Mouse (Mus musculus): ENCODE data around the gene Filip1. TPM values are rescaled to one million over a fixed set of nuclear protein-coding genes. Genes with fewer than 3 reads are reported as not detected.

Gene Filip1
- polyA plus RNA-seq, 1 experiment, result 6.4 TPM

GRCm38 (mm10) chr9:79825526-79825925 lies 187.1 kb downstream of the Filip1 start:
- Histone ChIP-seq H3K27ac (ENCODE audit: insufficient read depth, low read length) (no peak overlapping the region), H3K4me3 (ENCODE audit: insufficient read depth, low read length) (no peak overlapping the region), H3K4me1 (ENCODE audit: control insufficient read depth, insufficient read depth, low read length) (no peaks in the 10 kb centered on the region)
- TF ChIP-seq CTCF (IDR thresholded peaks at IDR 0.05; ENCODE audit: extremely low read depth, insufficient read depth, low read length), result no peak
- TF ChIP-seq POLR2A (IDR thresholded peaks at IDR 0.05; ENCODE audit: extremely low read depth, insufficient read depth, low read length), result no peak

GRCm38 (mm10) chr9:79823856-79824255 lies 188.8 kb downstream of the Filip1 start:
- Histone ChIP-seq H3K4me1 (ENCODE audit: control insufficient read depth, insufficient read depth, low read length) (no peaks in the 10 kb centered on the region), H3K27ac (ENCODE audit: insufficient read depth, low read length) (no peak overlapping the region), H3K4me3 (ENCODE audit: insufficient read depth, low read length) (no peak overlapping the region)
- no peak for TF ChIP-seq CTCF (IDR thresholded peaks at IDR 0.05; ENCODE audit: extremely low read depth, insufficient read depth, low read length)

GRCm38 (mm10) chr9:79823438-79823837 lies 189.2 kb downstream of the Filip1 start:
- Histone ChIP-seq H3K27ac (ENCODE audit: insufficient read depth, low read length) (no peak overlapping the region), H3K4me3 (ENCODE audit: insufficient read depth, low read length) (no peak overlapping the region), H3K4me1 (ENCODE audit: control insufficient read depth, insufficient read depth, low read length) (no peaks in the 10 kb centered on the region)
- no peak for TF ChIP-seq CTCF (IDR thresholded peaks at IDR 0.05; ENCODE audit: extremely low read depth, insufficient read depth, low read length)
- no peak for TF ChIP-seq POLR2A (IDR thresholded peaks at IDR 0.05; ENCODE audit: extremely low read depth, insufficient read depth, low read length)

- TF ChIP-seq POLR2A (IDR thresholded peaks at IDR 0.05; ENCODE audit: extremely low read depth, insufficient read depth, low read length), result no peak
- no peak overlapping the region for H3K27ac ChIP-seq (ENCODE audit: insufficient read depth, low read length)
- H3K4me3 ChIP-seq (ENCODE audit: insufficient read depth, low read length), result no peak overlapping the region
- no peaks in the 10 kb centered on the region for H3K4me1 ChIP-seq (ENCODE audit: control insufficient read depth, insufficient read depth, low read length)
Measured at GRCm38 (mm10) chr9:79816464-79816863, 196.2 kb downstream of the Filip1 start.

GRCm38 (mm10) chr9:79816013-79816412 lies 196.6 kb downstream of the Filip1 start:
- H3K27ac ChIP-seq (ENCODE audit: insufficient read depth, low read length), result no peak overlapping the region
- TF ChIP-seq POLR2A (IDR thresholded peaks at IDR 0.05; ENCODE audit: extremely low read depth, insufficient read depth, low read length), result no peak
- no peak for TF ChIP-seq CTCF (IDR thresholded peaks at IDR 0.05; ENCODE audit: extremely low read depth, insufficient read depth, low read length)

GRCm38 (mm10) chr9:79814592-79814991 lies 198.1 kb downstream of the Filip1 start:
- Histone ChIP-seq H3K27ac (ENCODE audit: insufficient read depth, low read length) (no peak overlapping the region), H3K4me3 (ENCODE audit: insufficient read depth, low read length) (no peak overlapping the region), H3K4me1 (ENCODE audit: control insufficient read depth, insufficient read depth, low read length) (no peaks in the 10 kb centered on the region)
- no peak for TF ChIP-seq POLR2A (IDR thresholded peaks at IDR 0.05; ENCODE audit: extremely low read depth, insufficient read depth, low read length)
- TF ChIP-seq CTCF (IDR thresholded peaks at IDR 0.05; ENCODE audit: extremely low read depth, insufficient read depth, low read length), result no peak

More at GRCm38 (mm10) chr9:79816013-79816412, 196.6 kb downstream of the Filip1 start:
- H3K4me3 ChIP-seq (ENCODE audit: insufficient read depth, low read length), result no peak overlapping the region
- H3K4me1 ChIP-seq (ENCODE audit: control insufficient read depth, insufficient read depth, low read length), result no peaks in the 10 kb centered on the region

- H3K4me3 ChIP-seq (ENCODE audit: insufficient read depth, low read length), result no peak overlapping the region
- no peaks in the 10 kb centered on the region for H3K4me1 ChIP-seq (ENCODE audit: control insufficient read depth, insufficient read depth, low read length)
- no peak for TF ChIP-seq POLR2A (IDR thresholded peaks at IDR 0.05; ENCODE audit: extremely low read depth, insufficient read depth, low read length)
- TF ChIP-seq CTCF (IDR thresholded peaks at IDR 0.05; ENCODE audit: extremely low read depth, insufficient read depth, low read length), result no peak
- H3K27ac ChIP-seq (ENCODE audit: insufficient read depth, low read length), result no peak overlapping the region
Measured at GRCm38 (mm10) chr9:79810969-79811902, 201.4 kb downstream of the Filip1 start.

GRCm38 (mm10) chr9:79810534-79810933 lies 202.1 kb downstream of the Filip1 start:
- TF ChIP-seq CTCF (IDR thresholded peaks at IDR 0.05; ENCODE audit: extremely low read depth, insufficient read depth, low read length) (no peak), POLR2A (IDR thresholded peaks at IDR 0.05; ENCODE audit: extremely low read depth, insufficient read depth, low read length) (no peak)
- Histone ChIP-seq H3K27ac (ENCODE audit: insufficient read depth, low read length) (no peak overlapping the region), H3K4me1 (ENCODE audit: control insufficient read depth, insufficient read depth, low read length) (no peaks in the 10 kb centered on the region), H3K4me3 (ENCODE audit: insufficient read depth, low read length) (no peak overlapping the region)

GRCm38 (mm10) chr9:79809411-79809810 lies 203.2 kb downstream of the Filip1 start:
- H3K4me1 ChIP-seq (ENCODE audit: control insufficient read depth, insufficient read depth, low read length), result no peaks in the 10 kb centered on the region
- no peak overlapping the region for H3K4me3 ChIP-seq (ENCODE audit: insufficient read depth, low read length)
- TF ChIP-seq CTCF (IDR thresholded peaks at IDR 0.05; ENCODE audit: extremely low read depth, insufficient read depth, low read length), result no peak
- TF ChIP-seq POLR2A (IDR thresholded peaks at IDR 0.05; ENCODE audit: extremely low read depth, insufficient read depth, low read length), result no peak
- no peak overlapping the region for H3K27ac ChIP-seq (ENCODE audit: insufficient read depth, low read length)

- Histone ChIP-seq H3K4me3 (ENCODE audit: insufficient read depth, low read length) (no peak overlapping the region), H3K27ac (ENCODE audit: insufficient read depth, low read length) (no peak overlapping the region), H3K4me1 (ENCODE audit: control insufficient read depth, insufficient read depth, low read length) (no peaks in the 10 kb centered on the region)
- TF ChIP-seq CTCF (IDR thresholded peaks at IDR 0.05; ENCODE audit: extremely low read depth, insufficient read depth, low read length) (no peak), POLR2A (IDR thresholded peaks at IDR 0.05; ENCODE audit: extremely low read depth, insufficient read depth, low read length) (no peak)
Measured at GRCm38 (mm10) chr9:79807178-79807577, 205.5 kb downstream of the Filip1 start.
